Mouse (Mus musculus) limb, embryonic 13.5 days (tissue): ENCODE measurements around the gene Phlpp1. TPM values are rescaled to one million over a fixed set of nuclear protein-coding genes. Genes with fewer than 3 reads are reported as not detected.

Source experiments
- ATAC-seq: fragments of 200-750 bp; cut with Nextera tagmentation; 2 replicates; pipeline ENCODE4 v1.8.0; 2017; ENCODE audit warnings: low read depth, moderate number of reproducible peaks, moderate TSS enrichment; ENCODE audit not compliant: low FRiP score
- H3K27ac ChIP-seq: fragments of 300-500 bp; sonication (generic); 2 replicates; pipeline ENCODE4 v1.5.1; 2015; ENCODE audit warnings: inconsistent platforms, mild to moderate bottlenecking, moderate library complexity
- H3K27me3 ChIP-seq: fragments of 300-500 bp; sonication (generic); 2 replicates; pipeline ENCODE4 v1.6.1; 2015; ENCODE audit warnings: mild to moderate bottlenecking, inconsistent platforms
- H3K36me3 ChIP-seq: fragments of 300-500 bp; sonication (generic); 2 replicates; pipeline ENCODE4 v1.6.1; 2015; ENCODE audit warnings: inconsistent platforms, mild to moderate bottlenecking, moderate library complexity
- H3K4me1 ChIP-seq: fragments of 300-500 bp; sonication (generic); 2 replicates; pipeline ENCODE4 v1.6.1; 2015; ENCODE audit warnings: inconsistent platforms
- H3K4me2 ChIP-seq: fragments of 300-500 bp; sonication (generic); replicated peaks from 2 replicates; pipeline ENCODE4 v1.6.1; 2015; ENCODE audit warnings: inconsistent platforms, mild to moderate bottlenecking, moderate library complexity
- H3K4me3 ChIP-seq: fragments of 300-500 bp; sonication (generic); 2 replicates; pipeline ENCODE4 v1.5.1; 2015; ENCODE audit warnings: moderate library complexity, mild to moderate bottlenecking, inconsistent platforms
- H3K9ac ChIP-seq: fragments of 300-500 bp; sonication (generic); 2 replicates; pipeline ENCODE4 v1.6.1; 2015; ENCODE audit warnings: mild to moderate bottlenecking, inconsistent platforms
- H3K9me3 ChIP-seq: fragments of 300-500 bp; sonication (generic); 2 replicates; pipeline ENCODE4 v1.6.1; 2016; ENCODE audit warnings: inconsistent platforms
- WGBS: fragments of 180-500 bp; shearing (Covaris S2); methylation state at CpG from one replicate; pipeline ENCODE4 v1.1.7; 2015; 5-methylcytosine and 5-hydroxymethylcytosine counted together
- polyA plus RNA-seq: library from polyadenylated mRNA; unstranded; fragments of >200 nt; fragmentation: Nextera tagmentation; extraction: Ambion mirVana; gene quantifications from 2 replicates; pipeline ENCODE4 v1.2.1, GENCODE M21; 2015

Phlpp1 gene
- polyA plus RNA-seq, 1 experiment from 2014 or later = 3.7 TPM

GRCm38 (mm10) chr1:106151846-106152245 is 19.7 kb upstream of the Phlpp1 start:
- no peak overlapping the region for H3K27ac ChIP-seq
- no peak overlapping the region for H3K4me3 ChIP-seq
- WGBS = 79% methylated on average over 12 of the region's 12 CpGs
- no peaks in the 10 kb centered on the region for H3K36me3 ChIP-seq
- H3K9ac ChIP-seq = no peak overlapping the region
- no peaks in the 10 kb centered on the region for H3K4me1 ChIP-seq
- no peak for ATAC-seq
- H3K4me2 ChIP-seq = no peak overlapping the region
- H3K27me3 ChIP-seq = no peaks in the 10 kb centered on the region
- no peaks in the 10 kb centered on the region for H3K9me3 ChIP-seq

- H3K4me1 ChIP-seq = no peaks in the 10 kb centered on the region
- H3K27me3 ChIP-seq = no peaks in the 10 kb centered on the region
- H3K9ac ChIP-seq = no peak overlapping the region
- no peak overlapping the region for H3K27ac ChIP-seq
- H3K4me3 ChIP-seq = no peak overlapping the region
- ATAC-seq = no peak
- H3K9me3 ChIP-seq = no peaks in the 10 kb centered on the region
- H3K4me2 ChIP-seq = no peak overlapping the region
- no peaks in the 10 kb centered on the region for H3K36me3 ChIP-seq
Measured at GRCm38 (mm10) chr1:106152742-106153141, 18.8 kb upstream of the Phlpp1 start.

DNA sequence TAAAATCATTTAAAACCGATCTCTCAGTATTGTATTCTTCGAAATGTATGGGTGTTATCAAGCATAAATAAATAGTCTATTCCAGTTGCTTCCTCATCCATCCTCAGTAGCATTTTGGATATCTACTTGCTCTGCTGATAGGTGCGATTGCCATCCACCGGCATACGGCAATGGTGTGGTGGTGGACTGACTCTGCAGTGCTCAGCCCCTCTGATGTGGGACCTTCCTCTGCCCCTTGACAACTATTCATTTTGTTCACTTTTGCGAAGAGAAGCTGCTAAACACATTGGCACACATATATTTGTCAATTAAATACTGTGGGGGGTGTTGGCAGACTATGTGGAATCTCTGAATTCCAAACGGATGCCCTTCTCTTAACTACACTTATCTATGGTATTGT is 17.0 kb upstream of the Phlpp1 start:
- Histone ChIP-seq H3K9me3 (no peaks in the 10 kb centered on the region), H3K36me3 (no peaks in the 10 kb centered on the region), H3K4me3 (no peak overlapping the region), H3K27me3 (no peaks in the 10 kb centered on the region), H3K4me2 (no peak overlapping the region), H3K9ac (no peak overlapping the region), H3K27ac (no peak overlapping the region), H3K4me1 (no peaks in the 10 kb centered on the region)
- no peak for ATAC-seq
- 93% methylated on average over 7 of the region's 7 CpGs for WGBS

DNA sequence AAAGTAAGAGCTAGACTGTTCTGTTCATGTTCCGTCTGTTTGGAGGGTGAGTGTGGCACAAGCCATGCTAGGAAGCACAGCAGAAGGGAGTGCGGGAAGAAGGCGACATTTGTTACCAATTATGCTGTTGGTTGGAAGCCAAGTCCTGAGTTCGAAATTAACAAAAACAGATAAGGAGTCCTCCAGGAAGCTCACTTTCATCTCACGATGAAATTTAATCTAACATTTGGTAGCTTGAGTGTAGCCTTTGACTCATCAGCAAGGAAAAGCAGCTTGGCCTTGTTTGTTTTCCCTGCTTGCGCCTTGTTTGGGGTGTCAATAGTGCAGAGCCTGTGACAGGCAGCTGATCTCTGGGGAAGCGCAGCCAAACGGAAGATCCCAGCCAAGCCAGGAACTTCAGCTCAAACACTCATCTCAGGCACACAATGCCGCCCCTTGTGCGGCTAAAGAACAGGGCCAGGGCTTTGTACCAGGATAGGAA is 16.4 kb upstream of the Phlpp1 start:
- Histone ChIP-seq H3K9me3 (no peaks in the 10 kb centered on the region), H3K9ac (no peak overlapping the region), H3K27ac (no peak overlapping the region), H3K27me3 (no peaks in the 10 kb centered on the region), H3K4me3 (no peak overlapping the region), H3K4me1 (no peaks in the 10 kb centered on the region), H3K4me2 (no peak overlapping the region), H3K36me3 (no peaks in the 10 kb centered on the region)
- ATAC-seq = no peak
- 69% methylated on average over 10 of the region's 10 CpGs for WGBS

GRCm38 (mm10) chr1:106155702-106156101 is 15.8 kb upstream of the Phlpp1 start:
- 81% methylated on average over 6 of the region's 6 CpGs for WGBS
- Histone ChIP-seq H3K4me3 (no peak overlapping the region), H3K36me3 (no peaks in the 10 kb centered on the region), H3K9me3 (no peaks in the 10 kb centered on the region), H3K4me2 (no peak overlapping the region), H3K9ac (no peak overlapping the region), H3K27me3 (no peaks in the 10 kb centered on the region), H3K4me1 (no peaks in the 10 kb centered on the region), H3K27ac (no peak overlapping the region)
- ATAC-seq = no peak

GRCm38 (mm10) chr1:106157961-106158515 is 13.5 kb upstream of the Phlpp1 start:
- no peak overlapping the region for H3K9ac ChIP-seq
- H3K4me2 ChIP-seq = no peak overlapping the region

GRCm38 (mm10) chr1:106159667-106160066 is 11.9 kb upstream of the Phlpp1 start:
- no peaks in the 10 kb centered on the region for H3K36me3 ChIP-seq
- no peaks in the 10 kb centered on the region for H3K27me3 ChIP-seq
- H3K27ac ChIP-seq = no peak overlapping the region
- no peak overlapping the region for H3K9ac ChIP-seq
- no peak for ATAC-seq
- no peaks in the 10 kb centered on the region for H3K4me1 ChIP-seq
- WGBS = 96% methylated on average over 5 of the region's 5 CpGs
- no peaks in the 10 kb centered on the region for H3K9me3 ChIP-seq
- no peak overlapping the region for H3K4me3 ChIP-seq
- no peak overlapping the region for H3K4me2 ChIP-seq

More at GRCm38 (mm10) chr1:106157961-106158515, 13.5 kb upstream of the Phlpp1 start:
- H3K27ac ChIP-seq = no peak overlapping the region
- no peaks in the 10 kb centered on the region for H3K9me3 ChIP-seq
- no peaks in the 10 kb centered on the region for H3K27me3 ChIP-seq
- 67% methylated on average over 4 of the region's 4 CpGs for WGBS
- no peaks in the 10 kb centered on the region for H3K36me3 ChIP-seq
- ATAC-seq = no peak
- no peaks in the 10 kb centered on the region for H3K4me1 ChIP-seq
- H3K4me3 ChIP-seq = no peak overlapping the region

DNA sequence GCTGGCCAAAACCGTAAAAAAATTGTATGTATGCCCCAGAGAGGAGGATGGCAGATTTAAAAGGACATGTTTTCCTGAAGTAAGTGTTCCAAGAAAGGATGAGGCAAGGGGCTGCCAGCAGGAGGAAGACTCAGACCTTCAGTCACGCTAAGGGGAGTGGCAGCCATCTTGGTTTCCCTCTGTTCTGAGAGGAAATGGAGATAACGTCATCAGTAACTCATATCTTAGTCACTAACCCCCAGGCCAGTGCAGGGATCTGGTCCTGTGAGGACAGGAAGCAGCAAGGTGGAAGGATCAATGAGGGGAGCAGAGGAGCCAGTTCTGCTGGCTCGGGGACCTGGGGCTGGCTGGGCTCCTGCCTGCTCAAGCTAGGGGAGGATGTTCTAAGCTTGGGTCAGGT is 10.6 kb upstream of the Phlpp1 start:
- H3K36me3 ChIP-seq = no peaks in the 10 kb centered on the region
- no peak overlapping the region for H3K27ac ChIP-seq
- no peaks in the 10 kb centered on the region for H3K4me1 ChIP-seq
- no peak overlapping the region for H3K9ac ChIP-seq
- no peaks in the 10 kb centered on the region for H3K9me3 ChIP-seq
- H3K4me3 ChIP-seq = no peak overlapping the region
- 74% methylated on average over 4 of the region's 4 CpGs for WGBS
- ATAC-seq = no peak
- no peaks in the 10 kb centered on the region for H3K27me3 ChIP-seq
- no peak overlapping the region for H3K4me2 ChIP-seq

- Histone ChIP-seq H3K4me1 (no peaks in the 10 kb centered on the region), H3K9me3 (no peaks in the 10 kb centered on the region), H3K27ac (no peak overlapping the region), H3K4me3 (no peak overlapping the region), H3K36me3 (no peaks in the 10 kb centered on the region), H3K9ac (no peak overlapping the region), H3K27me3 (no peaks in the 10 kb centered on the region), H3K4me2 (no peak overlapping the region)
- 83% methylated on average over 7 of the region's 7 CpGs for WGBS
- no peak for ATAC-seq
Measured at GRCm38 (mm10) chr1:106162581-106162980, 9.0 kb upstream of the Phlpp1 start.

GRCm38 (mm10) chr1:106163401-106163800 is 8.2 kb upstream of the Phlpp1 start:
- H3K4me2 ChIP-seq = no peak overlapping the region
- no peak overlapping the region for H3K4me3 ChIP-seq
- H3K27me3 ChIP-seq = no peaks in the 10 kb centered on the region
- no peaks in the 10 kb centered on the region for H3K9me3 ChIP-seq
- H3K9ac ChIP-seq = no peak overlapping the region
- 83% methylated on average over 8 of the region's 8 CpGs for WGBS
- H3K36me3 ChIP-seq = no peaks in the 10 kb centered on the region
- no peak overlapping the region for H3K27ac ChIP-seq
- no peak for ATAC-seq
- H3K4me1 ChIP-seq = no peaks in the 10 kb centered on the region

DNA sequence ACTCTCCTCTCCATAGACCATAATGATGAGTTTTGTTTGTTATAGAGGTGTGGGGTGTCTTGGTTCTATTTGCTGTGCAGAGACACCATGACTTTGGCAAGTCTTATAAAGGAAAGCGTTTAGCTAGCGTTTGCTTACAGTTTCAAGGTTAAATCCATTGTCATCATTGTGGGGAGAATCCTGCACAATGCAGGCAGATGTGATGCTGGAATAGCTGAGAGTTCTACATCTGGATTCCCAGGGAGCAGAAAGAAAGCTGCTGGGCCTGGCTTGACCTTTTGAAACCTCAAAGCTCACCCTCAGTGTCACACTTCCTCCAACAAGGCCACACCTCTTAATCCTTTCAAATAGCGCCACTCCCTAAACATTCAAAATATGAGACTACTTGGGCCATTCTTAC is 7.4 kb upstream of the Phlpp1 start:
- ATAC-seq = no peak
- 89% methylated on average over 3 of the region's 3 CpGs for WGBS
- no peak overlapping the region for H3K4me3 ChIP-seq
- no peaks in the 10 kb centered on the region for H3K36me3 ChIP-seq
- H3K27me3 ChIP-seq = no peaks in the 10 kb centered on the region
- H3K4me1 ChIP-seq = no peaks in the 10 kb centered on the region
- H3K27ac ChIP-seq = no peak overlapping the region
- no peak overlapping the region for H3K9ac ChIP-seq
- H3K4me2 ChIP-seq = no peak overlapping the region
- no peaks in the 10 kb centered on the region for H3K9me3 ChIP-seq

- no peak for ATAC-seq
- Histone ChIP-seq H3K36me3 (no peaks in the 10 kb centered on the region), H3K4me3 (no peak overlapping the region), H3K27me3 (no peaks in the 10 kb centered on the region), H3K9me3 (no peaks in the 10 kb centered on the region), H3K4me2 (no peak overlapping the region), H3K4me1 (peaks cover 8% of the 10 kb centered on the region; the same call in 1 of the 2 replicates), H3K9ac (no peak overlapping the region), H3K27ac (no peak overlapping the region)
- WGBS = 38% methylated on average over 4 of the region's 4 CpGs
Measured at GRCm38 (mm10) chr1:106168001-106168400, 3.6 kb upstream of the Phlpp1 start.

DNA sequence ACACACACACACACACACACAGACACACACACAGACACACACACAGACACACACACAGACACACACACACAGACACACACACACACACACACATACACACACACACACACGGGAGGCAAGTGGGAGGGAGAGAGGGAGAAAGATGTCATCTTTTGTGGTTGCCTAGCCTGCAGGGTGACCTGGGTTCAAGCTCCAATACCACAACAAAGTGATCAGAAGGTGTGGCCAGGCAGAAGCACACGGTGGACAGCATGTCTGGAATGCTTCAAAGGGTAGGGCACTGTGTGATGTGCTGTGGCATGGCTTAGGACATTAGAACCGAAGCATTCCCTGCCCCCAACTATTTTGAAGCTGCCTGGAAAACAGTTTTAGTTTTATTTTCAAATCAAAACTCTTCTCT is 2.8 kb upstream of the Phlpp1 start:
- no peak for ATAC-seq
- no peak overlapping the region for H3K27ac ChIP-seq
- WGBS = 28% methylated on average over 3 of the region's 3 CpGs
- H3K27me3 ChIP-seq = no peaks in the 10 kb centered on the region
- no peaks in the 10 kb centered on the region for H3K36me3 ChIP-seq
- no peak overlapping the region for H3K4me2 ChIP-seq
- no peak overlapping the region for H3K4me3 ChIP-seq
- no peak overlapping the region for H3K9ac ChIP-seq
- peaks cover 16% of the 10 kb centered on the region for H3K4me1 ChIP-seq
- H3K9me3 ChIP-seq = no peaks in the 10 kb centered on the region
